Mouse (Mus musculus): ENCODE results near the gene 1700029F12Rik.

DNA sequence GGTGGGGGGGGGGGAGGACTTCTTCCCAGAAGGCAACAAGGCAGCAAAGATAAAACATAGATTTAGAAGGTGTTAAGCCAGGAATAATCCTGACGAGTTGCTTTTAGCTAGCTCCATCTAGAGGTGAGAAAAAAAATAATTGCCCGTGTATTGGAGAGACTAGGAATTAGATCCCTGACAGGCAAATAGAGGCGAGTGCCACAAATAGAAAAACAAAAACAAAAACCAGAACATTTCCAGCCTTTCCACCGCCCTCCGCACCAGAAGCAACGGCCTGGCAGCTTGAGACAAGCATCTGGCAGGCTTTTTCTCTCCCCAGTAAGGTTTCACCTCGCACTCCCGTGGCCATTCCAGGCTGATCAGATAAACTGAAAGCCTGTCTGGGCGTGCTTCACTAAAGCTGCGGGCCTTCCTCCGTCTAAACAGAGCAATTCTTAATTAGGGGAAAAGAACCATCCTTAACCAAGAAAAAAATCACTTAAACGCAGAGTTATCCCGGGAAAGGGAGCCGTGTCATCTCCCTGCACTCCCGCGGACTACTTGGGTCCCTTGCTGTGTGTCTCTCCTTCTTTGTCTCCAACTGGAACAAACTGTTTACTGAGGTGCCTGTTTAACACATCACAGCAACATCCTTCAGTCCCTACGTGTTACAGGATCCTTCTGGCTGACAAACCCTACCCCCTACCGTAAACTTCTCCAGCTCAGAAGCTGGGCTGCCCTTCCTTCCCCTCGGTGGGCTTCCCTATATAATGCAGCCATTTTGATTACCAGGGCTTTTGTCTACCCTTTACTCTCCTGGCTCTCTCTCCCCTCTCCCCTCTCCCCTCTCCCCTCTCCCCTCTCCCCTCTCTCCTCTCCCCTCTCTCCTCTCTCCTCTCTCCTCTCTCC lies 25.7 kb downstream of the 1700029F12Rik start:
- TF ChIP-seq EP300 (IDR thresholded peaks at IDR 0.05; ENCODE audit: low read depth) (no peak), CTCF (IDR thresholded peaks at IDR 0.05; ENCODE audit: low read depth) (peak; percentile 48; the same call in 1 of the 2 replicates)

All from heart, postnatal 0 days (tissue).